Mouse (Mus musculus) gastrocnemius, adult 8-10 months (tissue): ENCODE measurements around the gene Ptgir. TPM values are rescaled to one million over a fixed set of nuclear protein-coding genes. Genes with fewer than 3 reads are reported as not detected.

Experiments used
- total RNA-seq, 4 experiments: library from RNA; stranded (reverse); gene quantifications; 2 replicates each; pipeline ENCODE4 v1.2.4; 2022

Gene Ptgir
- total RNA-seq, 4 experiments from 2014 or later: 0.62 to 0.97 (median 0.93) TPM

Other genes starting within 250 kb of the Ptgir start
- gene Ceacam15, start 230.8 kb upstream of the Ptgir start, total RNA-seq: not detected
- not detected for gene Ceacam9, start 184.6 kb upstream of the Ptgir start, total RNA-seq
- gene Ap2s1, start 168.1 kb upstream of the Ptgir start, total RNA-seq: 10 to 100 TPM; 37.0 to 54.4 (median 47.1) TPM
- 10 to 100 TPM in 3 of 4 experiments, 1 to 10 TPM in 1; 8.7 to 30.2 (median 14.9) TPM for gene Slc1a5, start 125.2 kb upstream of the Ptgir start, total RNA-seq
- 10 to 100 TPM; 11.0 to 15.6 (median 14.0) TPM for gene Strn4, start 90.6 kb upstream of the Ptgir start, total RNA-seq
- 10 to 100 TPM; 55.5 to 67.9 (median 62.9) TPM for gene Fkrp, start 89.8 kb upstream of the Ptgir start, total RNA-seq
- gene Prkd2, start 63.6 kb upstream of the Ptgir start, total RNA-seq: 1 to 10 TPM; 2.5 to 4.1 (median 3.4) TPM
- gene Dact3, start 31.2 kb upstream of the Ptgir start, total RNA-seq: 1 to 10 TPM in 2 of 4 experiments, under 1 TPM in 2; 0.87 to 1.4 (median 1.1) TPM
- under 1 TPM in 1 of 4 experiments, not detected in 3; 0.36 TPM for gene Gng8, start 14.7 kb upstream of the Ptgir start, total RNA-seq
- gene Calm3, start 17.6 kb downstream of the Ptgir start, total RNA-seq: 100 to 1,000 TPM; 386 to 534 (median 424) TPM
- gene Pnmal2, start 38.2 kb downstream of the Ptgir start, total RNA-seq: under 1 TPM; 0.24 to 0.76 (median 0.41) TPM
- under 1 TPM in 1 of 4 experiments, not detected in 3; 0.07 TPM for gene Pnmal1, start 53.2 kb downstream of the Ptgir start, total RNA-seq
- gene Gm42372, start 76.6 kb downstream of the Ptgir start, total RNA-seq: not detected
- under 1 TPM; 0.60 to 0.94 (median 0.76) TPM for gene Ccdc8, start 86.2 kb downstream of the Ptgir start, total RNA-seq
- gene Ppp5c, start 121.4 kb downstream of the Ptgir start, total RNA-seq: 10 to 100 TPM; 53.5 to 62.3 (median 60.6) TPM
- gene Hif3a, start 155.9 kb downstream of the Ptgir start, total RNA-seq: 1 to 10 TPM in 2 of 4 experiments, under 1 TPM in 2; 0.75 to 1.7 (median 1.00) TPM
- gene Psg16, start 167.6 kb downstream of the Ptgir start, total RNA-seq: under 1 TPM in 2 of 4 experiments, not detected in 2; 0.09 to 0.15 TPM
- not detected for gene Ceacam3, start 243.8 kb downstream of the Ptgir start, total RNA-seq